Mouse (Mus musculus): Measurements from ENCODE around the gene Gm13691.
"Not testable (repeated sequence)": the region's sequence is repeated elsewhere in the genome, so short reads cannot be mapped to it uniquely, and the experiment has no call there.

Gm13691 gene

DNA sequence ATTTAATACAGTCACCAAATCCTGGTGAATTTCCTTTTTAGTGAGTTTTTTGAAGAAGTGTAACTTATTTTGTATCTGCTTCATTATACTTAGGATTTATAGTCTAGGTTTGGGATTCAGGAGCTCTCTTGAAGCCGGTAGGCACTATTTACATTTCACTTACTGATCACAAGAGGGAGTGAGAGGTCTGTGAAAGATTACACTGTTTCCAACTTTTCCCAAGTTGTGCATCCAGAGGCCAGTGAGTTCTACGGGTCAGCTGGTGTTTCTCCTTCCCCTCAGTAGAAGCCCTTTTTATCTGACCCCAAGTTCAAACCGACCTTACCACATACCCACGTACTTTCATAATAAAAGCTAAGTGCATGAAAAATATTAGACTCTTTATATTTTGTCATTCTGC is 47.0 kb downstream of the Gm13691 start:
- DNase-seq, result no peak

DNA sequence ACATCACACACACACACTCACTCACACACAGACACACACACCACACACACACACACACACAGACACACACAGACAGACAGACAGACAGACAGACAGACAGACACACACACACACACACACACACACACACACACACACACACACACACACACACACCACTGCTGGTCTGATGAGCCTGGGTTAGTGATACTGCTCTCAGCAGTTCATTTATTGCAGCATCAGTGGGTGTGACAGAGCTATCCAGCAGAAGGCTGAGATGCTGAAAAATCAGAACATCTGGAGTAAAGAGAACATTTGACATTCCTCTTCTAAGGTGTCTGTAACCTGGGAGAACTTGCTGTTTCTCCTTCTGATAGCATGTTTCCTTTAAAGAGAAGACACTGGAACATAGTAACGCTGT is 47.6 kb downstream of the Gm13691 start:
- not testable (repeated sequence) for DNase-seq

DNA sequence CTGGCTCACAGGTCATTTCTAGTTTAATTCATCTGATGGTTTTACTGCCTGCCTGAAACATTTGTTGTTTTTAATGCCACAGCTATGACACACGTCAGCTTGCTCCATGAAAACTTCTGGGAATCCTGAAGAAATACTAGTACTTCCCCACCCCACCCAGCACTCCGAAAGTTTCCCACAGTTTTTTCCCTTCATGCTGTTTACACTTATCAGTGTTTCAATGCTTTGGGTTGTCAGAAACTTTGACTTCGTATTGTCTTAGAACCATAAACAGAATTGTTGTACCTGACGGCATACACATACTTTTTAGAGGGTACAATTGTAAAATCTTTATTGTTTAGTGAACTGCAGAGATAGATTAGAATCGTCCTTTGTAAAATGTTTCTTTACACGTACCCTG is 48.9 kb downstream of the Gm13691 start:
- no peak for DNase-seq

Data from cerebellum, postnatal 25 days (tissue).